Mouse (Mus musculus) liver, adult 2 months (tissue): ENCODE measurements around the gene Dnajb8. TPM values are rescaled to one million over a fixed set of nuclear protein-coding genes. Genes with fewer than 3 reads are reported as not detected.

Experiments
- DNase-seq: peaks from one replicate; pipeline ENCODE4 v3.0.0-alpha.2; 2011; ENCODE audit warnings: low read depth, low spot score; ENCODE audit errors: extremely low read depth
- H3K27ac ChIP-seq: fragments of 200-500 bp; replicated peaks from 2 replicates; pipeline ENCODE4 v1.5.1; 2012; ENCODE audit warnings: low read depth, mild to moderate bottlenecking, control low read depth, inconsistent platforms, low read length; ENCODE audit not compliant: insufficient read depth
- H3K27me3 ChIP-seq: fragments of 200-500 bp; 2 replicates; pipeline ENCODE4 v1.6.1; 2012; ENCODE audit warnings: mild to moderate bottlenecking, moderate library complexity, low read length, inconsistent platforms; ENCODE audit not compliant: control insufficient read depth, insufficient read depth
- H3K36me3 ChIP-seq: fragments of 200-500 bp; 2 replicates; pipeline ENCODE4 v1.6.1; 2012; ENCODE audit warnings: low read length, inconsistent platforms; ENCODE audit not compliant: control insufficient read depth, insufficient read depth
- H3K4me1 ChIP-seq: fragments of 200-500 bp; 2 replicates; pipeline ENCODE4 v1.6.1; 2011; ENCODE audit warnings: low read length; ENCODE audit not compliant: control insufficient read depth, insufficient read depth
- H3K4me3 ChIP-seq: fragments of 200-500 bp; 2 replicates; pipeline ENCODE4 v1.5.1; 2011; ENCODE audit warnings: low read depth, mild to moderate bottlenecking, control low read depth, low read length, moderate library complexity; ENCODE audit not compliant: insufficient read depth
- H3K79me2 ChIP-seq: fragments of 200-500 bp; 2 replicates; pipeline ENCODE4 v1.6.1; 2012; ENCODE audit warnings: inconsistent platforms, mild to moderate bottlenecking, low read length, moderate library complexity; ENCODE audit not compliant: control insufficient read depth, insufficient read depth
- H3K9ac ChIP-seq: fragments of 200-500 bp; 2 replicates; pipeline ENCODE4 v1.6.1; 2012; ENCODE audit warnings: low read depth, mild to moderate bottlenecking, control low read depth, inconsistent platforms, low read length
- CTCF ChIP-seq: fragments of 200-500 bp; IDR thresholded peaks from 2 replicates; pipeline ENCODE4 v1.5.1; 2011; ENCODE audit warnings: low read depth, low read length, control low read depth
- POLR2A ChIP-seq: fragments of 200-500 bp; IDR thresholded peaks from 2 replicates; pipeline ENCODE4 v1.6.1; 2011; ENCODE audit warnings: low read length, control low read depth; ENCODE audit not compliant: insufficient read depth; ENCODE audit errors: extremely low read depth
- WGBS: fragments of 180-500 bp; shearing (Covaris S2); methylation state at CpG from one replicate; pipeline ENCODE4 v1.1.7; 2018; 5-methylcytosine and 5-hydroxymethylcytosine counted together
- polyA plus RNA-seq: library from polyadenylated mRNA; depleted of rRNA; stranded (reverse); fragments of >200 nt; gene quantifications from 2 replicates; pipeline ENCODE4 v1.2.3, GENCODE M21; 2012
- total RNA-seq: library from RNA; depleted of rRNA; stranded (reverse); fragments of >200 nt; gene quantifications from 2 replicates; pipeline ENCODE4 v1.2.3, GENCODE M21; 2014

Gene Dnajb8
- total and polyA plus RNA-seq, 2 experiments: not detected

- Histone ChIP-seq H3K36me3 (no peaks in the 10 kb centered on the region; the same call in 1 of the 2 replicates), H3K79me2 (no peaks in the 10 kb centered on the region), H3K9ac (no peak overlapping the region), H3K27me3 (no peaks in the 10 kb centered on the region), H3K4me1 (no peaks in the 10 kb centered on the region), H3K27ac (no peak overlapping the region), H3K4me3 (no peak overlapping the region)
- 95% methylated on average over 6 of the region's 6 CpGs for WGBS
- no peak for TF ChIP-seq POLR2A
- no peak for TF ChIP-seq CTCF
- DNase-seq: no peak
Observed at GRCm38 (mm10) chr6:88274623-88275022, 52.6 kb downstream of the Dnajb8 start.

GRCm38 (mm10) chr6:88276221-88276620 is 54.2 kb downstream of the Dnajb8 start:
- TF ChIP-seq POLR2A (no peak), CTCF (no peak)
- no peaks in the 10 kb centered on the region; the same call in 1 of the 2 replicates for H3K36me3 ChIP-seq
- 92% methylated on average over 4 of the region's 4 CpGs for WGBS
- no peak for DNase-seq
- H3K27ac ChIP-seq: no peak overlapping the region
- H3K4me1 ChIP-seq: no peaks in the 10 kb centered on the region
- H3K27me3 ChIP-seq: no peaks in the 10 kb centered on the region
- H3K4me3 ChIP-seq: no peak overlapping the region
- H3K9ac ChIP-seq: no peak overlapping the region
- no peaks in the 10 kb centered on the region for H3K79me2 ChIP-seq

- Histone ChIP-seq H3K9ac (no peak overlapping the region), H3K4me3 (no peak overlapping the region), H3K27ac (no peak overlapping the region), H3K36me3 (no peaks in the 10 kb centered on the region; the same call in 1 of the 2 replicates), H3K79me2 (no peaks in the 10 kb centered on the region), H3K4me1 (no peaks in the 10 kb centered on the region), H3K27me3 (no peaks in the 10 kb centered on the region)
- TF ChIP-seq POLR2A (no peak), CTCF (no peak)
- 97% methylated on average over 4 of the region's 4 CpGs for WGBS
- DNase-seq: no peak
Observed at GRCm38 (mm10) chr6:88277242-88277641, 55.2 kb downstream of the Dnajb8 start.

GRCm38 (mm10) chr6:88278141-88278540 is 56.1 kb downstream of the Dnajb8 start:
- Histone ChIP-seq H3K36me3 (no peaks in the 10 kb centered on the region; the same call in 1 of the 2 replicates), H3K9ac (no peak overlapping the region), H3K79me2 (no peaks in the 10 kb centered on the region), H3K4me1 (no peaks in the 10 kb centered on the region), H3K4me3 (no peak overlapping the region), H3K27ac (no peak overlapping the region), H3K27me3 (no peaks in the 10 kb centered on the region)
- TF ChIP-seq CTCF (no peak), POLR2A (no peak)
- WGBS: 92% methylated on average over 2 of the region's 2 CpGs
- no peak for DNase-seq

GRCm38 (mm10) chr6:88290129-88290766 is 68.2 kb downstream of the Dnajb8 start:
- Histone ChIP-seq H3K79me2 (no peaks in the 10 kb centered on the region), H3K4me3 (no peak overlapping the region), H3K36me3 (peaks cover 4% of the 10 kb centered on the region), H3K27me3 (no peaks in the 10 kb centered on the region), H3K4me1 (no peaks in the 10 kb centered on the region), H3K9ac (no peak overlapping the region), H3K27ac (no peak overlapping the region)
- DNase-seq: peak; percentile 8
- TF ChIP-seq CTCF (no peak), POLR2A (no peak)
- WGBS: 82% methylated on average over 6 of the region's 6 CpGs

GRCm38 (mm10) chr6:88292274-88292909 is 70.3 kb downstream of the Dnajb8 start:
- TF ChIP-seq CTCF: no peak
- TF ChIP-seq POLR2A: no peak
- Histone ChIP-seq H3K36me3 (peaks cover 9% of the 10 kb centered on the region), H3K79me2 (no peaks in the 10 kb centered on the region), H3K9ac (no peak overlapping the region), H3K4me1 (no peaks in the 10 kb centered on the region), H3K27ac (no peak overlapping the region), H3K4me3 (no peak overlapping the region), H3K27me3 (no peaks in the 10 kb centered on the region)
- 29% methylated on average over 4 of the region's 4 CpGs for WGBS
- peak; percentile 70 for DNase-seq
